In genomic region chr8:83609086-83609485, GRCm38 (mm10) we compare ENCODE assay signal across 8 mouse cellular contexts. TPM values are rescaled to one million over a fixed set of nuclear protein-coding genes. Genes with fewer than 3 reads are reported as not detected.
DNase-seq lines count a peak whose midpoint lies in the region; ATAC-seq and TF ChIP-seq lines count a peak whose summit lies in the region.

No protein-coding gene starts in this region.

- 14% methylated on average over 9 of the region's 9 CpGs for WGBS in kidney, embryonic 16.5 days
- WGBS in hindbrain, embryonic 15.5 days, result 37% methylated on average over 9 of the region's 9 CpGs
- 27% methylated on average over 9 of the region's 9 CpGs for WGBS in midbrain, postnatal 0 days

- H3K4me3 ChIP-seq in kidney, embryonic 16.5 days (ENCODE audit: low read length), result peak overlapping the region; percentile 88
- H3K4me3 ChIP-seq in hindbrain, embryonic 15.5 days, result peak overlapping the region; percentile 63
- H3K4me3 ChIP-seq in midbrain, postnatal 0 days (ENCODE audit: low read depth, low read length), result peak overlapping the region; percentile 62

- H3K27me3 ChIP-seq in kidney, embryonic 16.5 days (ENCODE audit: insufficient read depth, low read length), result no peaks in the 10 kb centered on the region
- no peaks in the 10 kb centered on the region for H3K27me3 ChIP-seq in hindbrain, embryonic 15.5 days
- no peaks in the 10 kb centered on the region for H3K27me3 ChIP-seq in midbrain, postnatal 0 days (ENCODE audit: insufficient read depth, low read length)

- no peak for DNase-seq in kidney, adult 18-20 months
- DNase-seq in brain, embryonic 14.5 days (ENCODE audit: low read depth), result peak; percentile 15
- no peak for DNase-seq in midbrain, postnatal 0 days (ENCODE audit: low spot score)
- no peak for DNase-seq in ovary, postnatal 36 days (ENCODE audit: low spot score)
- no peak for DNase-seq in right cerebral cortex, postnatal 4 days
- no peak for DNase-seq in lung, postnatal 4 days

- peak overlapping the region; percentile 98 for H3K27ac ChIP-seq in kidney, embryonic 16.5 days (ENCODE audit: low read length)
- H3K27ac ChIP-seq in hindbrain, embryonic 15.5 days (replicated peaks), result peak overlapping the region; percentile 95
- H3K27ac ChIP-seq in midbrain, postnatal 0 days (ENCODE audit: low read depth, low read length), result peak overlapping the region; percentile 96; the same call in 1 of the 2 replicates

- H3K36me3 ChIP-seq in kidney, embryonic 16.5 days (ENCODE audit: insufficient read depth, low read length), result peaks cover 35% of the 10 kb centered on the region
- peaks cover 33% of the 10 kb centered on the region for H3K36me3 ChIP-seq in hindbrain, embryonic 15.5 days
- H3K36me3 ChIP-seq in midbrain, postnatal 0 days (ENCODE audit: insufficient read depth, low read length), result peaks cover 40% of the 10 kb centered on the region

- no peaks in the 10 kb centered on the region for H3K9me3 ChIP-seq in kidney, embryonic 16.5 days (ENCODE audit: low read length)
- H3K9me3 ChIP-seq in hindbrain, embryonic 15.5 days, result no peaks in the 10 kb centered on the region
- no peaks in the 10 kb centered on the region for H3K9me3 ChIP-seq in midbrain, postnatal 0 days (ENCODE audit: low read length)

- TF ChIP-seq POLR2A in brain, embryonic 14.5 days (IDR thresholded peaks at IDR 0.05; ENCODE audit: borderline replicate concordance, extremely low read depth, insufficient read depth, insufficient read length, poor library complexity, severe bottlenecking), result no peak

- peak overlapping the region; percentile 84 for H3K4me2 ChIP-seq in kidney, embryonic 16.5 days (replicated peaks; ENCODE audit: low read depth, low read length)
- peak overlapping the region; percentile 86 for H3K4me2 ChIP-seq in hindbrain, embryonic 15.5 days
- H3K4me2 ChIP-seq in midbrain, postnatal 0 days (ENCODE audit: low read depth, low read length, poor library complexity, severe bottlenecking), result peak overlapping the region; percentile 82

- H3K9ac ChIP-seq in kidney, embryonic 16.5 days (replicated peaks; ENCODE audit: low read length), result peak overlapping the region; percentile 97
- H3K9ac ChIP-seq in hindbrain, embryonic 15.5 days, result peak overlapping the region; percentile 75
- H3K9ac ChIP-seq in midbrain, postnatal 0 days (replicated peaks; ENCODE audit: low read length, poor library complexity, severe bottlenecking), result peak overlapping the region; percentile 84

- no peak for ATAC-seq in kidney, embryonic 16.5 days (ENCODE audit: low FRiP score, low TSS enrichment)
- ATAC-seq in hindbrain, embryonic 15.5 days (ENCODE audit: low FRiP score, low read depth), result no peak
- no peak for ATAC-seq in midbrain, postnatal 0 days (ENCODE audit: low FRiP score)

- TF ChIP-seq CTCF in brain, embryonic 14.5 days (IDR thresholded peaks at IDR 0.05; ENCODE audit: borderline replicate concordance, extremely low read depth, insufficient read depth, insufficient read length), result no peak
- no peak for TF ChIP-seq CTCF in midbrain, postnatal 0 days (IDR thresholded peaks at IDR 0.05)

- H3K4me1 ChIP-seq in kidney, embryonic 16.5 days (ENCODE audit: insufficient read depth, low read length), result peaks cover 22% of the 10 kb centered on the region
- H3K4me1 ChIP-seq in hindbrain, embryonic 15.5 days (replicated peaks), result peaks cover 23% of the 10 kb centered on the region
- 0 out of 2 replicates have a peak, but pooled peaks cover 11% of the 10 kb centered on the region for H3K4me1 ChIP-seq in midbrain, postnatal 0 days (ENCODE audit: insufficient read depth, low read length)

RNA-seq across cellular contexts. Expression of gene Dnajb1, which starts 1.1 kb away (rescaled TPM):
- polyA plus RNA-seq in kidney, embryonic 16.5 days (2015; fragmentation: Nextera tagmentation; extraction: Ambion mirVana), result 67.5 and 68.0 TPM in 2 replicates
- polyA plus RNA-seq in brain, embryonic 14.5 days (2012; rRNA removed), result 35.1 and 38.0 TPM in 2 replicates
- polyA plus RNA-seq in hindbrain, embryonic 15.5 days (2015; fragmentation: Nextera tagmentation; extraction: Ambion mirVana), result 58.1 and 60.9 TPM in 2 replicates
- total RNA-seq in midbrain, postnatal 0 days (2014; rRNA removed), result 41.0 and 43.3 TPM in 2 replicates
- 60.3 and 72.4 TPM in 2 replicates for polyA plus RNA-seq in midbrain, postnatal 0 days (2015; fragmentation: Nextera tagmentation; extraction: Ambion mirVana)

RNA-seq across cellular contexts. Expression of gene Tecr, which starts 1.3 kb away (rescaled TPM):
- 631 and 669 TPM in 2 replicates for polyA plus RNA-seq in kidney, embryonic 16.5 days (2015; fragmentation: Nextera tagmentation; extraction: Ambion mirVana)
- polyA plus RNA-seq in brain, embryonic 14.5 days (2012; rRNA removed), result 913 and 1,191 TPM in 2 replicates
- polyA plus RNA-seq in hindbrain, embryonic 15.5 days (2015; fragmentation: Nextera tagmentation; extraction: Ambion mirVana), result 1,382 and 1,396 TPM in 2 replicates
- 1,134 and 1,270 TPM in 2 replicates for total RNA-seq in midbrain, postnatal 0 days (2014; rRNA removed)
- polyA plus RNA-seq in midbrain, postnatal 0 days (2015; fragmentation: Nextera tagmentation; extraction: Ambion mirVana), result 1,433 and 1,533 TPM in 2 replicates

RNA-seq across cellular contexts. Expression of gene Ndufb7, which starts 42.6 kb away (rescaled TPM):
- 356 and 362 TPM in 2 replicates for polyA plus RNA-seq in kidney, embryonic 16.5 days (2015; fragmentation: Nextera tagmentation; extraction: Ambion mirVana)
- 294 and 383 TPM in 2 replicates for polyA plus RNA-seq in brain, embryonic 14.5 days (2012; rRNA removed)
- 333 and 340 TPM in 2 replicates for polyA plus RNA-seq in hindbrain, embryonic 15.5 days (2015; fragmentation: Nextera tagmentation; extraction: Ambion mirVana)
- total RNA-seq in midbrain, postnatal 0 days (2014; rRNA removed), result 151 and 158 TPM in 2 replicates
- 396 and 420 TPM in 2 replicates for polyA plus RNA-seq in midbrain, postnatal 0 days (2015; fragmentation: Nextera tagmentation; extraction: Ambion mirVana)

RNA-seq across cellular contexts. Expression of gene Gipc1, which starts 43.4 kb away (rescaled TPM):
- 227 and 237 TPM in 2 replicates for polyA plus RNA-seq in kidney, embryonic 16.5 days (2015; fragmentation: Nextera tagmentation; extraction: Ambion mirVana)
- 91.4 and 105 TPM in 2 replicates for polyA plus RNA-seq in brain, embryonic 14.5 days (2012; rRNA removed)
- 132 and 133 TPM in 2 replicates for polyA plus RNA-seq in hindbrain, embryonic 15.5 days (2015; fragmentation: Nextera tagmentation; extraction: Ambion mirVana)
- 72.3 and 74.2 TPM in 2 replicates for total RNA-seq in midbrain, postnatal 0 days (2014; rRNA removed)
- 108 and 111 TPM in 2 replicates for polyA plus RNA-seq in midbrain, postnatal 0 days (2015; fragmentation: Nextera tagmentation; extraction: Ambion mirVana)

RNA-seq across cellular contexts. Expression of gene Ptger1, which starts 57.4 kb away (rescaled TPM):
- polyA plus RNA-seq in kidney, embryonic 16.5 days (2015; fragmentation: Nextera tagmentation; extraction: Ambion mirVana), result 3.1 and 4.0 TPM in 2 replicates
- polyA plus RNA-seq in brain, embryonic 14.5 days (2012; rRNA removed), result 1.1 and 1.4 TPM in 2 replicates
- 1.00 and 1.0 TPM in 2 replicates for polyA plus RNA-seq in hindbrain, embryonic 15.5 days (2015; fragmentation: Nextera tagmentation; extraction: Ambion mirVana)
- 0.55 and 0.85 TPM in 2 replicates for total RNA-seq in midbrain, postnatal 0 days (2014; rRNA removed)
- polyA plus RNA-seq in midbrain, postnatal 0 days (2015; fragmentation: Nextera tagmentation; extraction: Ambion mirVana), result 0.27 and 0.36 TPM in 2 replicates
